Mouse (Mus musculus) embryonic facial prominence, embryonic 11.5 days (tissue): ENCODE results near the gene Prima1. TPM values are rescaled to one million over a fixed set of nuclear protein-coding genes. Genes with fewer than 3 reads are reported as not detected.

ENCODE experiments used
- ATAC-seq: fragments of 200-750 bp; cut with Nextera tagmentation; replicated peaks from 2 replicates; pipeline ENCODE4 v1.8.0; 2017; ENCODE audit warnings: low read depth; ENCODE audit not compliant: insufficient number of reproducible peaks, low FRiP score, low TSS enrichment
- DNase-seq: peaks from one replicate; pipeline ENCODE4 v3.0.0-alpha.2; 2015; ENCODE audit warnings: low spot score
- H3K27ac ChIP-seq: fragments of 300-500 bp; sonication (generic); replicated peaks from 2 replicates; pipeline ENCODE4 v1.5.1; 2014; ENCODE audit warnings: mild to moderate bottlenecking, low read depth, low read length, control low read depth
- H3K27me3 ChIP-seq: fragments of 300-500 bp; sonication (generic); 2 replicates; pipeline ENCODE4 v1.6.1; 2014; ENCODE audit warnings: mild to moderate bottlenecking, low read length, moderate library complexity, mixed read lengths; ENCODE audit not compliant: control insufficient read depth, insufficient read depth
- H3K36me3 ChIP-seq: fragments of 300-500 bp; sonication (generic); replicated peaks from 2 replicates; pipeline ENCODE4 v1.6.1; 2014; ENCODE audit warnings: low read depth, mild to moderate bottlenecking, low read length, moderate library complexity, mixed read lengths; ENCODE audit not compliant: control insufficient read depth, insufficient read depth
- H3K4me1 ChIP-seq: fragments of 300-500 bp; sonication (generic); 2 replicates; pipeline ENCODE4 v1.6.1; 2014; ENCODE audit warnings: low read length, mixed read lengths; ENCODE audit not compliant: control insufficient read depth, insufficient read depth
- H3K4me2 ChIP-seq: fragments of 300-500 bp; sonication (generic); 2 replicates; pipeline ENCODE4 v1.6.1; 2014; ENCODE audit warnings: low read depth, mild to moderate bottlenecking, control low read depth, low read length, moderate library complexity
- H3K4me3 ChIP-seq: fragments of 300-500 bp; sonication (generic); 2 replicates; pipeline ENCODE4 v1.5.1; 2014; ENCODE audit warnings: low read depth, low read length, control low read depth
- H3K9ac ChIP-seq: fragments of 300-500 bp; sonication (generic); replicated peaks from 2 replicates; pipeline ENCODE4 v1.6.1; 2014; ENCODE audit warnings: mild to moderate bottlenecking, control low read depth, low read length
- H3K9me3 ChIP-seq: fragments of 300-500 bp; sonication (generic); replicated peaks from 2 replicates; pipeline ENCODE4 v1.6.1; 2016; ENCODE audit warnings: mild to moderate bottlenecking, low read length, inconsistent platforms, mixed read lengths; ENCODE audit not compliant: control insufficient read depth
- WGBS: fragments of 180-500 bp; shearing (Covaris S2); extraction: QIAGEN DNeasy Blood & Tissue Kit; methylation state at CpG from one replicate; pipeline ENCODE4 v1.1.7; 2014; 5-methylcytosine and 5-hydroxymethylcytosine counted together
- polyA plus RNA-seq: library from polyadenylated mRNA; unstranded; fragments of >200 nt; fragmentation: Nextera tagmentation; extraction: Ambion mirVana; gene quantifications from 2 replicates; pipeline ENCODE4 v1.2.1, GENCODE M21; 2014

The Prima1 gene
- polyA plus RNA-seq, 1 experiment from 2014 or later = 0.50 TPM

GRCm38 (mm10) chr12:103215877-103216610 is 25.9 kb downstream of the Prima1 start:
- no peaks in the 10 kb centered on the region for H3K4me1 ChIP-seq
- H3K9me3 ChIP-seq = no peaks in the 10 kb centered on the region
- no peak overlapping the region for H3K4me3 ChIP-seq
- H3K4me2 ChIP-seq = no peak overlapping the region
- H3K27ac ChIP-seq = no peak overlapping the region
- no peaks in the 10 kb centered on the region for H3K27me3 ChIP-seq
- WGBS = 51% methylated on average over 6 of the region's 6 CpGs
- H3K36me3 ChIP-seq = no peaks in the 10 kb centered on the region
- no peak for ATAC-seq
- DNase-seq = peak; percentile 30
- no peak overlapping the region for H3K9ac ChIP-seq

GRCm38 (mm10) chr12:103214797-103215196 is 27.2 kb downstream of the Prima1 start:
- H3K9ac ChIP-seq = no peak overlapping the region
- no peak for DNase-seq
- no peak overlapping the region for H3K4me2 ChIP-seq
- H3K4me1 ChIP-seq = no peaks in the 10 kb centered on the region
- no peak overlapping the region for H3K4me3 ChIP-seq
- no peaks in the 10 kb centered on the region for H3K27me3 ChIP-seq
- H3K9me3 ChIP-seq = no peaks in the 10 kb centered on the region
- WGBS = 90% methylated on average over 2 of the region's 2 CpGs
- no peak overlapping the region for H3K27ac ChIP-seq
- no peak for ATAC-seq
- H3K36me3 ChIP-seq = no peaks in the 10 kb centered on the region

- no peaks in the 10 kb centered on the region for H3K27me3 ChIP-seq
- no peak overlapping the region for H3K27ac ChIP-seq
- no peak for ATAC-seq
- H3K4me1 ChIP-seq = no peaks in the 10 kb centered on the region
- no peak overlapping the region for H3K4me2 ChIP-seq
- H3K4me3 ChIP-seq = no peak overlapping the region
- no peak for DNase-seq
- 82% methylated on average over 10 of the region's 10 CpGs for WGBS
- H3K36me3 ChIP-seq = no peaks in the 10 kb centered on the region
- H3K9ac ChIP-seq = no peak overlapping the region
- no peaks in the 10 kb centered on the region for H3K9me3 ChIP-seq
Observed at GRCm38 (mm10) chr12:103214270-103214669, 27.7 kb downstream of the Prima1 start.

- DNase-seq (no peak), ATAC-seq (no peak)
- Histone ChIP-seq H3K36me3 (no peaks in the 10 kb centered on the region), H3K27ac (no peak overlapping the region), H3K4me3 (no peak overlapping the region), H3K9me3 (no peaks in the 10 kb centered on the region), H3K4me2 (no peak overlapping the region), H3K4me1 (no peaks in the 10 kb centered on the region), H3K27me3 (no peaks in the 10 kb centered on the region), H3K9ac (no peak overlapping the region)
- WGBS = 84% methylated on average over 2 of the region's 2 CpGs
Observed at GRCm38 (mm10) chr12:103213591-103213990, 28.4 kb downstream of the Prima1 start.

GRCm38 (mm10) chr12:103211078-103211477 is 30.9 kb downstream of the Prima1 start:
- no peaks in the 10 kb centered on the region for H3K27me3 ChIP-seq
- no peaks in the 10 kb centered on the region for H3K9me3 ChIP-seq
- no peaks in the 10 kb centered on the region for H3K4me1 ChIP-seq
- DNase-seq (no peak), ATAC-seq (no peak)
- H3K4me2 ChIP-seq = no peak overlapping the region
- H3K27ac ChIP-seq = no peak overlapping the region
- 45% methylated on average over 5 of the region's 5 CpGs for WGBS
- H3K9ac ChIP-seq = no peak overlapping the region
- no peak overlapping the region for H3K4me3 ChIP-seq
- H3K36me3 ChIP-seq = no peaks in the 10 kb centered on the region

GRCm38 (mm10) chr12:103209581-103209980 is 32.4 kb downstream of the Prima1 start:
- no peak overlapping the region for H3K9ac ChIP-seq
- H3K4me3 ChIP-seq = no peak overlapping the region
- H3K4me1 ChIP-seq = no peaks in the 10 kb centered on the region
- no peaks in the 10 kb centered on the region for H3K27me3 ChIP-seq
- no peaks in the 10 kb centered on the region for H3K9me3 ChIP-seq
- ATAC-seq (no peak), DNase-seq (no peak)
- H3K36me3 ChIP-seq = no peaks in the 10 kb centered on the region
- no peak overlapping the region for H3K27ac ChIP-seq
- no peak overlapping the region for H3K4me2 ChIP-seq
- 93% methylated on average over 7 of the region's 7 CpGs for WGBS

DNA sequence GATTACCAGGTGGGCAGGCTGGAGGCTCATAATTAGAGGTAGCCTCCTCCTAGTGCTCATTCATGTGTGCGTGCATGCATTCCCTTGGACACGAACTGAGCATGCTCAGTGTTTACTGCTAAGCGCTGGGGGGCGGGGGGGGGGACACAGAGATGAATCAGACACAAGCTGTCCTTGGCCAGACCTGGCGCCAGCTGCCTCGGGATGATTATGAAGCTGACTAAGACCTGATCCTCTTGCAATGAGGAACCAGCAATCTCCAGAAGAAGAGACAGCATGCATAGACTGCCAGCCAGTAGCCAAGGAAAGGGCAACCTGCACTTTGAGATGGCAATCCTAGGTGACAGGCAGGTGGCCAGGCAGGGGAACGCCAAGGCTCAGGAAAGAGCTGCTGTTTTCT is 36.4 kb downstream of the Prima1 start:
- no peak for ATAC-seq
- H3K4me1 ChIP-seq = no peaks in the 10 kb centered on the region
- WGBS = 77% methylated on average over 7 of the region's 7 CpGs

DNA sequence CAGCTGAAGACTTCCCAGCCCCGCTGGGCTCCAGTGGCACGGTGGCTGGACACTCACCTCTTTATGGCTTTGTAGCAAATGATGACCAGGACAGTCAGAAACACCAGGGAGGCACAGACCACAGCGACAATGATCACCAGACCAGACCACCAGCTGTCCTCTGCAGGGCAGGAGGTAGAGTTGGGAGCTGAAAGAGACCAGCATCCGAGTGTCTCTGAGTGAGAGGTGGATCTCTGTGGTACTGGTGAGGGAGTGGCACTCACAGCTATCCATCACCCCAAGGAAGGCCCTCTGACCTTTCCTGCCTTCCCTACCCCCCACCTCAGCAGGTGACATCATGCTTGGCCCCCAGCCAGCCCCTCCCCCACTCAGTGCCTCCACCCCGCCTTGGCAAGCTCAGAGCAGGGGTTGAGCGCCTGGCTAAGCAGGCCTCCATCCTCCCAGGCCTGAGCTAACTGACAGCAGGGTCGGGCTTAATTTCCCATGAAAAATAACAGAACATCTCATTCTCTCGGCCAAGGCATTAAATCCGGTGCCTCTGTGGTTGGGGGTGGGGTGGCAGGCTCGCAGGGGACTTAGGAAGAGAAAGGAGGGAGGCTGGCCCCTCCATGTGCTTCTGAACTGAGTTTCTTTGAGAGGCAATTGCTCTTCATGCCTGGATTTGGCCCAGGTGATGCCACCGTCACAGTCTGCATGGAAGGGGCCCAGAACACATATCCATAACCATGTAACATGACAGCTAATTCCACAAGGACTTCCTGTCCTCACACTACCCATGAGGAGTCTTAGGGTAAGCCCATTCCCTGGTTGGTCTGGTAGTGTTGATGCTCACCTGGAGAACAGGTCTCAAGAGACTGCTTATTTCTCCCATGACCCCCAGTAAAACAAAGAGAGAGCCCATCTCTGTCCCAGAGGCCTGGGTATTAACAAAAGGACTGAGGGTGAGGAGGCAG is 39.1 kb downstream of the Prima1 start:
- Histone ChIP-seq H3K4me3 (no peak overlapping the region), H3K27ac (no peak overlapping the region), H3K27me3 (no peaks in the 10 kb centered on the region), H3K36me3 (no peaks in the 10 kb centered on the region), H3K9ac (no peak overlapping the region), H3K4me2 (no peak overlapping the region), H3K9me3 (no peaks in the 10 kb centered on the region), H3K4me1 (no peaks in the 10 kb centered on the region)
- ATAC-seq (peak; percentile 66), DNase-seq (peak; percentile 36)
- 35% methylated on average over 11 of the region's 11 CpGs for WGBS

More for the DNA sequence above, 36.4 kb downstream of the Prima1 start:
- H3K9ac ChIP-seq = no peak overlapping the region
- no peaks in the 10 kb centered on the region for H3K36me3 ChIP-seq
- no peak overlapping the region for H3K27ac ChIP-seq
- H3K27me3 ChIP-seq = no peaks in the 10 kb centered on the region
- no peak overlapping the region for H3K4me3 ChIP-seq
- no peaks in the 10 kb centered on the region for H3K9me3 ChIP-seq
- H3K4me2 ChIP-seq = no peak overlapping the region
- no peak for DNase-seq
